In the genomic region with DNA sequence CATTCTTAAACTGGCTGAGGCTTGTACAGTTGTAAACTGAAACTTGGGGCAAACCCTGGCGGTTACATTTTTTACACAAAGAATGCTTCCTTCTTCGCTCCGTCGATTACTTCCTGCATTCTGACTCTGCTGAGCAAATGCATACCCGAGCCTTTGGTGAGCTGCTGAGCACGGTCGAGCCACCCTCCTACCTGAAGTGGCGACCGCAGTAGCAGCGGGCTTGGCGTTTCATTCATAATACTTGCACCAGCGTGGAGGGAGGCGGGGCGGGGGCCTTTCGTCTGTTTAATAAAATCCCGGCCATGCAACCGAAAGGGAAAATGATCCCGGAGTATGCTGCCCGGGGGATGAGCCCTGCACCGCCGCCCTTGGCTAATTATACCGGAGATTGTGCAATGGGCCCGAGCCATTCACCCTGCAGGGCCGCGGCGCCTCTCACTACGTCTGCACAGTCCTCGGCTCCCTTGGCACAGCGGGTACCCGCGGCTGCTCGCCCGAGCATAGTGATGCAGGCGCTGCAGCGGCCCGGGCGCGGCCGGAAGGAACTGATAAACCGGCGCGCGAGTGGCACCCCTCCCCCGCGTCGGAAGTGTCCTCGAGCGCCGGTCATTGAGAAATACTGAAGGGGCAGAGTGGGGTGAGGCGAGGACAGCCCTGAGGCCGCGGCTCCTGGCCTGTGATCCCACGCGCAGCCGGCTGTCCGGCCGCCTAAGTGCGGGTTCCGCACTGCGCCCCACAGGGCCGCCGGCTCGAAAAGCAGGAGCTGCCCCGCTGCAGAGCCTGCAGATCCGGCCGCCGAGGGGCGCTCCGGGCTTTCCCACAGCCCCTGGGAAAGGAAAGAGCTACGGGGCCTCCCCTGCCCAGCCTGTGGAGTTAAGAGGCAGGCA, we compare ENCODE assay signal across 1 mouse cellular context.
TF ChIP-seq lines count a peak whose summit lies in the region.

No protein-coding gene starts in this region.

TF ChIP-seq in MEL, 35 proteins besides CTCF, POLR2A, EP300 and RAD21 (continued from another document):
- TF ChIP-seq ETS1 (IDR thresholded peaks at IDR 0.05; ENCODE audit: low read depth, low read length) (peak; percentile 68), CHD2 (IDR thresholded peaks at IDR 0.05; ENCODE audit: low read length) (no peak), MEF2A (IDR thresholded peaks at IDR 0.05; ENCODE audit: extremely low read depth, insufficient replicate concordance, low read depth, low read length, poor library complexity, severe bottlenecking) (no peak), USF1 (IDR thresholded peaks at IDR 0.05; ENCODE audit: low read depth, low read length) (peak; percentile 11; the same call in 1 of the 2 replicates), MAFK (IDR thresholded peaks at IDR 0.05; ENCODE audit: borderline replicate concordance, low read depth, low read length) (no peak), TCF12 (IDR thresholded peaks at IDR 0.05; ENCODE audit: low read depth, low read length) (peak; percentile 43; the same call in 1 of the 2 replicates), JUND (IDR thresholded peaks at IDR 0.05; ENCODE audit: low read depth, low read length) (no peak), ZC3H11A (IDR thresholded peaks at IDR 0.05; ENCODE audit: low read depth, low read length) (peak; percentile 48; the same call in 1 of the 2 replicates), GATA1 (IDR thresholded peaks at IDR 0.05; ENCODE audit: low read depth, low read length) (peak; percentile 14; the same call in 1 of the 2 replicates)
TF ChIP-seq in MEL: peak in this region for 22.
